Mouse (Mus musculus): Measurements from ENCODE around the gene Scamp2. TPM values are rescaled to one million over a fixed set of nuclear protein-coding genes. Genes with fewer than 3 reads are reported as not detected.

Scamp2 gene
- polyA plus RNA-seq, 1 experiment, result 465 TPM

GRCm38 (mm10) chr9:57574397-57574796 lies 13.7 kb downstream of the Scamp2 start:
- Histone ChIP-seq H3K36me3 (ENCODE audit: control insufficient read depth, insufficient read depth, low read length) (no peaks in the 10 kb centered on the region), H3K27ac (ENCODE audit: control insufficient read depth, insufficient read depth, low read depth, low read length) (no peak overlapping the region), H3K4me3 (ENCODE audit: control insufficient read depth, low read depth, low read length) (no peak overlapping the region), H3K27me3 (ENCODE audit: control insufficient read depth, insufficient read depth, low read length) (no peaks in the 10 kb centered on the region), H3K4me1 (ENCODE audit: control insufficient read depth, insufficient read depth, low read length) (peaks cover 2% of the 10 kb centered on the region; the same call in 1 of the 2 replicates)
- TF ChIP-seq CTCF (IDR thresholded peaks at IDR 0.05; ENCODE audit: control insufficient read depth, insufficient read depth, insufficient replicate concordance, low read depth, low read length) (no peak), POLR2A (IDR thresholded peaks at IDR 0.05; ENCODE audit: control insufficient read depth, low read depth, low read length) (no peak)

GRCm38 (mm10) chr9:57575577-57575976 lies 14.8 kb downstream of the Scamp2 start:
- no peak for TF ChIP-seq CTCF (IDR thresholded peaks at IDR 0.05; ENCODE audit: control insufficient read depth, insufficient read depth, insufficient replicate concordance, low read depth, low read length)
- no peak for TF ChIP-seq POLR2A (IDR thresholded peaks at IDR 0.05; ENCODE audit: control insufficient read depth, low read depth, low read length)
- Histone ChIP-seq H3K4me1 (ENCODE audit: control insufficient read depth, insufficient read depth, low read length) (peaks cover 2% of the 10 kb centered on the region; the same call in 1 of the 2 replicates), H3K36me3 (ENCODE audit: control insufficient read depth, insufficient read depth, low read length) (no peaks in the 10 kb centered on the region), H3K27me3 (ENCODE audit: control insufficient read depth, insufficient read depth, low read length) (no peaks in the 10 kb centered on the region), H3K4me3 (ENCODE audit: control insufficient read depth, low read depth, low read length) (no peak overlapping the region), H3K27ac (ENCODE audit: control insufficient read depth, insufficient read depth, low read depth, low read length) (no peak overlapping the region)

GRCm38 (mm10) chr9:57577144-57577849 lies 16.6 kb downstream of the Scamp2 start:
- TF ChIP-seq POLR2A (IDR thresholded peaks at IDR 0.05; ENCODE audit: control insufficient read depth, low read depth, low read length), result no peak
- no peak for TF ChIP-seq CTCF (IDR thresholded peaks at IDR 0.05; ENCODE audit: control insufficient read depth, insufficient read depth, insufficient replicate concordance, low read depth, low read length)
- peaks cover 2% of the 10 kb centered on the region; the same call in 1 of the 2 replicates for H3K4me1 ChIP-seq (ENCODE audit: control insufficient read depth, insufficient read depth, low read length)
- H3K27me3 ChIP-seq (ENCODE audit: control insufficient read depth, insufficient read depth, low read length), result no peaks in the 10 kb centered on the region
- H3K27ac ChIP-seq (ENCODE audit: control insufficient read depth, insufficient read depth, low read depth, low read length), result no peak overlapping the region
- no peaks in the 10 kb centered on the region for H3K36me3 ChIP-seq (ENCODE audit: control insufficient read depth, insufficient read depth, low read length)
- no peak overlapping the region for H3K4me3 ChIP-seq (ENCODE audit: control insufficient read depth, low read depth, low read length)

GRCm38 (mm10) chr9:57584991-57585390 lies 24.2 kb downstream of the Scamp2 start:
- no peaks in the 10 kb centered on the region for H3K27me3 ChIP-seq (ENCODE audit: control insufficient read depth, insufficient read depth, low read length)
- H3K4me3 ChIP-seq (ENCODE audit: control insufficient read depth, low read depth, low read length), result no peak overlapping the region
- TF ChIP-seq CTCF (IDR thresholded peaks at IDR 0.05; ENCODE audit: control insufficient read depth, insufficient read depth, insufficient replicate concordance, low read depth, low read length) (no peak), POLR2A (IDR thresholded peaks at IDR 0.05; ENCODE audit: control insufficient read depth, low read depth, low read length) (no peak)
- no peaks in the 10 kb centered on the region; the same call in 1 of the 2 replicates for H3K36me3 ChIP-seq (ENCODE audit: control insufficient read depth, insufficient read depth, low read length)
- peaks cover 3% of the 10 kb centered on the region for H3K4me1 ChIP-seq (ENCODE audit: control insufficient read depth, insufficient read depth, low read length)
- H3K27ac ChIP-seq (ENCODE audit: control insufficient read depth, insufficient read depth, low read depth, low read length), result no peak overlapping the region

GRCm38 (mm10) chr9:57589224-57590126 lies 28.7 kb downstream of the Scamp2 start, which contains the start of gene Ulk3:
Gene Ulk3, plus strand, starts transcription at chr9:57589452.
- Histone ChIP-seq H3K36me3 (ENCODE audit: control insufficient read depth, insufficient read depth, low read length) (no peaks in the 10 kb centered on the region), H3K4me1 (ENCODE audit: control insufficient read depth, insufficient read depth, low read length) (peaks cover 5% of the 10 kb centered on the region)

GRCm38 (mm10) chr9:57590726-57591125 lies 30.0 kb downstream of the Scamp2 start:
- Histone ChIP-seq H3K27ac (ENCODE audit: control insufficient read depth, insufficient read depth, low read depth, low read length) (no peak overlapping the region), H3K36me3 (ENCODE audit: control insufficient read depth, insufficient read depth, low read length) (no peaks in the 10 kb centered on the region), H3K4me1 (ENCODE audit: control insufficient read depth, insufficient read depth, low read length) (peaks cover 5% of the 10 kb centered on the region), H3K27me3 (ENCODE audit: control insufficient read depth, insufficient read depth, low read length) (no peaks in the 10 kb centered on the region), H3K4me3 (ENCODE audit: control insufficient read depth, low read depth, low read length) (no peak overlapping the region)
- TF ChIP-seq POLR2A (IDR thresholded peaks at IDR 0.05; ENCODE audit: control insufficient read depth, low read depth, low read length) (no peak), CTCF (IDR thresholded peaks at IDR 0.05; ENCODE audit: control insufficient read depth, insufficient read depth, insufficient replicate concordance, low read depth, low read length) (no peak)

More at GRCm38 (mm10) chr9:57589224-57590126, 28.7 kb downstream of the Scamp2 start, which contains the start of gene Ulk3:
- Histone ChIP-seq H3K27me3 (ENCODE audit: control insufficient read depth, insufficient read depth, low read length) (no peaks in the 10 kb centered on the region), H3K4me3 (ENCODE audit: control insufficient read depth, low read depth, low read length) (peak within 1 kb of the TSS; percentile 92), H3K27ac (ENCODE audit: control insufficient read depth, insufficient read depth, low read depth, low read length) (peak within 1 kb of the TSS; percentile 59)
- TF ChIP-seq POLR2A (IDR thresholded peaks at IDR 0.05; ENCODE audit: control insufficient read depth, low read depth, low read length) (no peak), CTCF (IDR thresholded peaks at IDR 0.05; ENCODE audit: control insufficient read depth, insufficient read depth, insufficient replicate concordance, low read depth, low read length) (no peak)

Data from testis, adult 2 months (tissue).